Mouse (Mus musculus): ENCODE data around the gene Znrd1as.

- TF ChIP-seq CTCF (IDR thresholded peaks at IDR 0.05; ENCODE audit: low read depth) (no peak), EP300 (IDR thresholded peaks at IDR 0.05; ENCODE audit: low read depth) (no peak)
Observed at GRCm38 (mm10) chr17:36938056-36938455, 20.3 kb upstream of the Znrd1as start.
